ENCODE assay signal across 27 mouse cellular contexts in genomic region chr7:97717326-97717725, GRCm38 (mm10). TPM values are rescaled to one million over a fixed set of nuclear protein-coding genes. Genes with fewer than 3 reads are reported as not detected.
DNase-seq lines count a peak whose midpoint lies in the region; ATAC-seq and TF ChIP-seq lines count a peak whose summit lies in the region.
"Had no signal": no experiment of that assay in that cellular context is flagged by ENCODE, and none has a peak within 500 bp of the region (broad histone marks: within the 10 kb centered on the region; RNA-seq: fewer than 3 reads in every experiment).

No protein-coding gene starts in this region.

- intact Hi-C loops in heart, postnatal 14 days (cut with DNase I) = no loop called here

- no peak overlapping the region for H3K4me3 ChIP-seq in heart, embryonic 13.5 days
- no peak overlapping the region for H3K4me3 ChIP-seq in liver, adult 2 months (ENCODE audit: insufficient read depth, low read depth, low read length)
- H3K4me3 ChIP-seq: embryonic facial prominence, embryonic 10.5 days; embryonic facial prominence, embryonic 12.5 days; forebrain, embryonic 13.5 days; forebrain, embryonic 15.5 days had no signal

- H3K4me2 ChIP-seq in heart, embryonic 13.5 days = no peak overlapping the region
- H3K4me2 ChIP-seq: embryonic facial prominence, embryonic 12.5 days; forebrain, embryonic 13.5 days; forebrain, embryonic 15.5 days had no signal

- no peak for ATAC-seq in heart, embryonic 13.5 days (ENCODE audit: extremely low read depth, insufficient number of reproducible peaks, low FRiP score, low TSS enrichment)
- ATAC-seq: activated CD4-positive, CD25-positive, alpha-beta regulatory T cell, adult 4 months; CD4-positive, CD25-positive, alpha-beta regulatory T cell, adult 4 months; forebrain, embryonic 13.5 days; forebrain, embryonic 15.5 days; forebrain, postnatal 0 days; Patski had no signal

- peaks cover 6% of the 10 kb centered on the region; the same call in 1 of the 2 replicates for H3K9me3 ChIP-seq in heart, embryonic 13.5 days
- H3K9me3 ChIP-seq: embryonic facial prominence, embryonic 12.5 days; forebrain, embryonic 13.5 days; forebrain, embryonic 15.5 days; G1E had no signal

- no peaks in the 10 kb centered on the region for H3K27me3 ChIP-seq in heart, embryonic 13.5 days (replicated peaks)
- no peaks in the 10 kb centered on the region for H3K27me3 ChIP-seq in liver, adult 2 months (ENCODE audit: control insufficient read depth, insufficient read depth, low read length)
- H3K27me3 ChIP-seq: CH12.LX; embryonic facial prominence, embryonic 12.5 days; forebrain, embryonic 13.5 days; forebrain, embryonic 15.5 days; Patski had no signal

- TF ChIP-seq CTCF in liver, adult 2 months (IDR thresholded peaks at IDR 0.05; ENCODE audit: low read depth, low read length) = no peak

- DNase-seq in heart, postnatal 14 days = no peak
- DNase-seq in liver, adult 2 months (ENCODE audit: extremely low read depth, low read depth, low spot score) = peak; percentile 74
- DNase-seq in liver = no peak
- DNase-seq in lung, postnatal 10 days = peak; percentile 53
- DNase-seq in lung, adult 18-20 months = no peak
- DNase-seq: adrenal gland, adult 2 months; adrenal gland, postnatal 10 days; adrenal gland, postnatal 25 days; B cell, adult 2 months; cerebellum, adult 11 months; cerebellum, adult 18-20 months; cerebellum, adult 8-10 months; cerebellum, adult 9-11 months; cerebellum, postnatal 14 days; cerebellum, postnatal 36 days; embryo, embryonic 11 days; forebrain, postnatal 0 days had no signal

- H3K9ac ChIP-seq in heart, embryonic 13.5 days = 0 out of 2 replicates have a peak overlapping the region, but pooled peaks have one; percentile 14
- no peak overlapping the region for H3K9ac ChIP-seq in liver, adult 2 months (ENCODE audit: low read depth, low read length)
- H3K9ac ChIP-seq: embryonic facial prominence, embryonic 12.5 days; forebrain, embryonic 13.5 days; forebrain, embryonic 15.5 days; forebrain, postnatal 0 days had no signal

- H3K27ac ChIP-seq in heart, embryonic 13.5 days (replicated peaks) = no peak overlapping the region
- H3K27ac ChIP-seq in liver, adult 2 months (replicated peaks; ENCODE audit: insufficient read depth, low read depth, low read length) = no peak overlapping the region
- H3K27ac ChIP-seq: embryonic facial prominence, embryonic 10.5 days; embryonic facial prominence, embryonic 12.5 days; forebrain, embryonic 13.5 days; forebrain, embryonic 15.5 days had no signal

- H3K36me3 ChIP-seq in heart, embryonic 13.5 days = peaks cover 85% of the 10 kb centered on the region
- H3K36me3 ChIP-seq in liver, adult 2 months (ENCODE audit: control insufficient read depth, insufficient read depth, low read length) = peaks cover 26% of the 10 kb centered on the region

- no peaks in the 10 kb centered on the region for H3K4me1 ChIP-seq in heart, embryonic 13.5 days
- 0 out of 2 replicates have a peak, but pooled peaks cover 3% of the 10 kb centered on the region for H3K4me1 ChIP-seq in liver, adult 2 months (ENCODE audit: control insufficient read depth, insufficient read depth, low read length)
- H3K4me1 ChIP-seq: embryonic facial prominence, embryonic 10.5 days; embryonic facial prominence, embryonic 12.5 days; forebrain, embryonic 13.5 days; forebrain, embryonic 15.5 days had no signal

- WGBS in heart, embryonic 13.5 days = 80% methylated on average over 1 of the region's 1 CpGs
- 29% methylated on average over 1 of the region's 1 CpGs for WGBS in liver, adult 2 months

- no peaks in the 10 kb centered on the region for H3K79me2 ChIP-seq in liver, adult 2 months (ENCODE audit: control insufficient read depth, insufficient read depth, low read length)

- TF ChIP-seq POLR2A in liver, adult 2 months (IDR thresholded peaks at IDR 0.05; ENCODE audit: extremely low read depth, insufficient read depth, low read length) = no peak

RNA-seq across cellular contexts. Expression of gene Aqp11, which starts 20.8 kb away (rescaled TPM):
- 2.4 and 2.7 TPM in 2 replicates for polyA plus RNA-seq in heart, embryonic 13.5 days (2015; fragmentation: Nextera tagmentation; extraction: Ambion mirVana)
- 1 to 10 TPM; 3.5 to 7.9 TPM for total RNA-seq in heart, postnatal 14 days (2021)
- 17.1 and 22.2 TPM in 2 replicates for total RNA-seq in liver, adult 2 months (2014; rRNA removed)
- polyA plus RNA-seq in liver, adult 2 months (2012; rRNA removed) = 36.8 and 40.2 TPM in 2 replicates

RNA-seq across cellular contexts. Expression of gene Clns1a, which starts 20.9 kb away (rescaled TPM):
- 96.0 and 110 TPM in 2 replicates for polyA plus RNA-seq in heart, embryonic 13.5 days (2015; fragmentation: Nextera tagmentation; extraction: Ambion mirVana)
- total RNA-seq in heart, postnatal 14 days (2021) = 10 to 100 TPM; 29.5 to 31.1 TPM
- total RNA-seq in liver, adult 2 months (2014; rRNA removed) = 26.0 and 29.1 TPM in 2 replicates
- 17.1 and 21.6 TPM in 2 replicates for polyA plus RNA-seq in liver, adult 2 months (2012; rRNA removed)

Comparison
In these comparisons a context has a peak if more than half of its experiments do, and no peak if none do; other contexts are left out.
1. DNase-seq: peak in liver, adult 2 months (single experiment) and lung, postnatal 10 days (single experiment); none in heart, postnatal 14 days (0 of 2), liver (single experiment) and lung, adult 18-20 months (0 of 2).